ENCODE assay signal across 8 mouse cellular contexts in genomic region chr10:22212012-22212696, GRCm38 (mm10). TPM values are rescaled to one million over a fixed set of nuclear protein-coding genes. Genes with fewer than 3 reads are reported as not detected.
A peak's percentile ranks its signal among the peaks of the same experiment; 100 is the strongest.
DNase-seq lines count a peak whose midpoint lies in the region; ATAC-seq and TF ChIP-seq lines count a peak whose summit lies in the region.
"Not testable (repeated sequence)": the region's sequence is repeated elsewhere in the genome, so short reads cannot be mapped to it uniquely, and the experiment has no call there.

No protein-coding gene starts in this region.

- not testable (repeated sequence) for H3K4me3 ChIP-seq in left cerebral cortex, adult 2 months

- peak; percentile 55 for DNase-seq in embryo, embryonic 11.5 days (ENCODE audit: low read depth, low spot score)
- DNase-seq in heart, adult 11 months: peak; percentile 91
- DNase-seq in left cerebral cortex, adult 2 months (ENCODE audit: extremely low spot score in 1 of 2, low spot score in 2 of 2): peak in 1 of 2 experiments; percentile 33
- DNase-seq in lung, postnatal 36 days: peak; percentile 72
- DNase-seq in ovary, postnatal 36 days (ENCODE audit: low spot score): peak; percentile 69
- peak; percentile 56 for DNase-seq in urinary bladder, postnatal 14 days (ENCODE audit: low spot score)

- intact Hi-C loops in left cerebral cortex, adult 2 months (cut with DNase I): not testable (repeated sequence)

- peak; percentile 53 for ATAC-seq in activated CD4-positive, CD25-positive, alpha-beta regulatory T cell, adult 4 months
- ATAC-seq in inflammation-experienced regulatory T-cells, adult 6 months: peak; percentile 66

- TF ChIP-seq CTCF in left cerebral cortex, adult 2 months (IDR thresholded peaks at IDR 0.05): peak; percentile 47

- H3K27ac ChIP-seq in left cerebral cortex, adult 2 months: not testable (repeated sequence)

RNA-seq across cellular contexts. Expression of gene H60b, which starts 53.8 kb away (rescaled TPM):
- polyA plus RNA-seq in activated CD4-positive, CD25-positive, alpha-beta regulatory T cell, adult 4 months (2017; shearing (Covaris generic)): 10 to 100 TPM in 1 of 2 experiments, 1 to 10 TPM in 1; 1.8 to 13.9 TPM
- polyA plus RNA-seq in inflammation-experienced regulatory T-cells, adult 6 months (2017; shearing (Covaris generic)): 10 to 100 TPM in 1 of 3 experiments, 1 to 10 TPM in 2; 3.6 to 12.3 (median 6.7) TPM
- total RNA-seq in left cerebral cortex, adult 2 months (2021): under 1 TPM in 1 of 2 experiments, not detected in 1; 0.47 TPM

RNA-seq across cellular contexts. Expression of gene Raet1e, which starts 53.8 kb away (rescaled TPM):
- polyA plus RNA-seq in activated CD4-positive, CD25-positive, alpha-beta regulatory T cell, adult 4 months (2017; shearing (Covaris generic)): not detected
- under 1 TPM in 1 of 3 experiments, not detected in 2; 0.49 TPM for polyA plus RNA-seq in inflammation-experienced regulatory T-cells, adult 6 months (2017; shearing (Covaris generic))
- total RNA-seq in left cerebral cortex, adult 2 months (2021): under 1 TPM in 1 of 2 experiments, not detected in 1; 0.29 TPM
